Mouse (Mus musculus) neural tube, embryonic 15.5 days (tissue): ENCODE results near the gene Cntnap5c. TPM values are rescaled to one million over a fixed set of nuclear protein-coding genes. Genes with fewer than 3 reads are reported as not detected.

Source experiments
- ATAC-seq: fragments of 200-750 bp; cut with Nextera tagmentation; 2 replicates; pipeline ENCODE4 v1.8.0; 2017; ENCODE audit warnings: mild to moderate bottlenecking, moderate TSS enrichment, moderate library complexity; ENCODE audit not compliant: low FRiP score
- H3K27ac ChIP-seq: fragments of 300-500 bp; sonication (generic); replicated peaks from 2 replicates; pipeline ENCODE4 v1.5.1; 2015; ENCODE audit warnings: mild to moderate bottlenecking, inconsistent platforms
- H3K27me3 ChIP-seq: fragments of 300-500 bp; sonication (generic); replicated peaks from 2 replicates; pipeline ENCODE4 v1.6.1; 2015; ENCODE audit warnings: inconsistent platforms
- H3K36me3 ChIP-seq: fragments of 300-500 bp; sonication (generic); 2 replicates; pipeline ENCODE4 v1.6.1; 2015; ENCODE audit warnings: inconsistent platforms
- H3K4me1 ChIP-seq: fragments of 300-500 bp; sonication (generic); 2 replicates; pipeline ENCODE4 v1.6.1; 2015; ENCODE audit warnings: inconsistent platforms
- H3K4me2 ChIP-seq: fragments of 300-500 bp; sonication (generic); 2 replicates; pipeline ENCODE4 v1.6.1; 2015; ENCODE audit warnings: inconsistent platforms, mild to moderate bottlenecking, moderate library complexity
- H3K4me3 ChIP-seq: fragments of 300-500 bp; sonication (generic); replicated peaks from 2 replicates; pipeline ENCODE4 v1.5.1; 2015; ENCODE audit warnings: mild to moderate bottlenecking, inconsistent platforms
- H3K9ac ChIP-seq: fragments of 300-500 bp; sonication (generic); replicated peaks from 2 replicates; pipeline ENCODE4 v1.6.1; 2015; ENCODE audit warnings: mild to moderate bottlenecking, inconsistent platforms
- H3K9me3 ChIP-seq: fragments of 300-500 bp; sonication (generic); replicated peaks from 2 replicates; pipeline ENCODE4 v1.6.1; 2016; ENCODE audit warnings: inconsistent platforms
- WGBS: fragments of 180-500 bp; shearing (Covaris S2); methylation state at CpG from one replicate; pipeline ENCODE4 v1.1.7; 2015; ENCODE audit warnings: mixed read lengths; 5-methylcytosine and 5-hydroxymethylcytosine counted together
- polyA plus RNA-seq: library from polyadenylated mRNA; unstranded; fragments of >200 nt; fragmentation: Nextera tagmentation; extraction: Ambion mirVana; gene quantifications from 2 replicates; pipeline ENCODE4 v1.2.1, GENCODE M21; 2015

Cntnap5c gene
- polyA plus RNA-seq, 1 experiment from 2014 or later = 5.0 TPM

- Histone ChIP-seq H3K9me3 (no peaks in the 10 kb centered on the region), H3K36me3 (no peaks in the 10 kb centered on the region), H3K4me2 (no peak overlapping the region), H3K4me3 (no peak overlapping the region), H3K4me1 (no peaks in the 10 kb centered on the region), H3K27me3 (no peaks in the 10 kb centered on the region), H3K27ac (no peak overlapping the region), H3K9ac (no peak overlapping the region)
- WGBS = 53% methylated on average over 4 of the region's 4 CpGs
- no peak for ATAC-seq
Observed at GRCm38 (mm10) chr17:58363582-58364267, 594.4 kb downstream of the Cntnap5c start.

- no peaks in the 10 kb centered on the region for H3K27me3 ChIP-seq
- H3K36me3 ChIP-seq = no peaks in the 10 kb centered on the region
- no peak for ATAC-seq
- H3K4me3 ChIP-seq = no peak overlapping the region
- no peaks in the 10 kb centered on the region for H3K4me1 ChIP-seq
- no peak overlapping the region for H3K9ac ChIP-seq
- no peaks in the 10 kb centered on the region for H3K9me3 ChIP-seq
- no peak overlapping the region for H3K4me2 ChIP-seq
- no peak overlapping the region for H3K27ac ChIP-seq
Observed at GRCm38 (mm10) chr17:58370089-58370488, 600.7 kb downstream of the Cntnap5c start.

GRCm38 (mm10) chr17:58407769-58408168 is 638.4 kb downstream of the Cntnap5c start:
- Histone ChIP-seq H3K4me1 (no peaks in the 10 kb centered on the region), H3K4me3 (no peak overlapping the region)

GRCm38 (mm10) chr17:58408756-58409155 is 639.4 kb downstream of the Cntnap5c start:
- WGBS = 85% methylated on average over 1 of the region's 1 CpGs
- Histone ChIP-seq H3K27me3 (no peaks in the 10 kb centered on the region), H3K9ac (no peak overlapping the region), H3K4me3 (no peak overlapping the region), H3K36me3 (no peaks in the 10 kb centered on the region), H3K9me3 (no peaks in the 10 kb centered on the region), H3K4me1 (no peaks in the 10 kb centered on the region), H3K27ac (no peak overlapping the region), H3K4me2 (no peak overlapping the region)
- ATAC-seq = no peak

More at GRCm38 (mm10) chr17:58407769-58408168, 638.4 kb downstream of the Cntnap5c start:
- Histone ChIP-seq H3K4me2 (no peak overlapping the region), H3K36me3 (no peaks in the 10 kb centered on the region), H3K27ac (no peak overlapping the region), H3K27me3 (no peaks in the 10 kb centered on the region), H3K9ac (no peak overlapping the region), H3K9me3 (no peaks in the 10 kb centered on the region)
- ATAC-seq = no peak

GRCm38 (mm10) chr17:58437443-58437842 is 668.1 kb downstream of the Cntnap5c start:
- no peak for ATAC-seq

More at GRCm38 (mm10) chr17:58437443-58437842, 668.1 kb downstream of the Cntnap5c start:
- Histone ChIP-seq H3K4me1 (no peaks in the 10 kb centered on the region), H3K9ac (no peak overlapping the region), H3K4me2 (no peak overlapping the region), H3K4me3 (no peak overlapping the region), H3K9me3 (no peaks in the 10 kb centered on the region), H3K36me3 (no peaks in the 10 kb centered on the region), H3K27ac (no peak overlapping the region), H3K27me3 (no peaks in the 10 kb centered on the region)

Other genes starting within 250 kb of the Cntnap5c start
- not detected in 2 replicates for gene Vmn2r120, start 224.1 kb upstream of the Cntnap5c start, polyA plus RNA-seq
- gene Gm21834, start 27.4 kb upstream of the Cntnap5c start, polyA plus RNA-seq = not detected in 2 replicates